Mouse (Mus musculus) ES-E14 (cell line): ENCODE data around the gene Neurog3. TPM values are rescaled to one million over a fixed set of nuclear protein-coding genes. Genes with fewer than 3 reads are reported as not detected.
A peak's percentile ranks its signal among the peaks of the same experiment; 100 is the strongest.

Experiments used
- DNase-seq: peaks from one replicate; pipeline ENCODE4 v3.0.0-alpha.2; 2013; ENCODE audit warnings: low read depth, low spot score
- H3K27ac ChIP-seq: 2 replicates; pipeline ENCODE4 v1.5.1; 2012; ENCODE audit warnings: low read depth, mild to moderate bottlenecking, low read length, moderate library complexity, mixed read lengths; ENCODE audit not compliant: poor library complexity, insufficient read depth, severe bottlenecking
- H3K36me3 ChIP-seq: 2 replicates; pipeline ENCODE4 v1.6.1; 2012; ENCODE audit warnings: mild to moderate bottlenecking, low read length, moderate library complexity, mixed read lengths; ENCODE audit not compliant: control insufficient read depth, poor library complexity, insufficient read depth, severe bottlenecking
- H3K4me1 ChIP-seq, 2 experiments: fragments of 150-350 bp in 1 of 2; sonication (generic) in 1 of 2; 2 replicates each; pipeline ENCODE4 v1.6.1; 2012; ENCODE audit warnings: low read length in 2 of 2, mild to moderate bottlenecking in 1 of 2, mixed read lengths in 1 of 2; ENCODE audit not compliant: control insufficient read depth in 2 of 2, insufficient read depth in 2 of 2, poor library complexity in 1 of 2
- H3K4me3 ChIP-seq, 2 experiments: fragments of 150-350 bp in 1 of 2; sonication (generic) in 1 of 2; 2 replicates each; pipeline ENCODE4 v1.5.1; 2012; ENCODE audit warnings: low read length in 2 of 2, low read depth in 1 of 2, mild to moderate bottlenecking in 1 of 2, mixed read lengths in 1 of 2; ENCODE audit not compliant: insufficient read depth in 1 of 2, poor library complexity in 1 of 2, severe bottlenecking in 1 of 2
- H3K9ac ChIP-seq: 2 replicates; pipeline ENCODE4 v1.6.1; 2012; ENCODE audit warnings: low read depth, mild to moderate bottlenecking, low read length, mixed read lengths; ENCODE audit not compliant: poor library complexity, insufficient read depth, severe bottlenecking
- H3K9me3 ChIP-seq: fragments of 150-350 bp; sonication (generic); 2 replicates; pipeline ENCODE4 v1.6.1; 2012; ENCODE audit warnings: low read depth, mild to moderate bottlenecking, low read length; ENCODE audit not compliant: control insufficient read depth, insufficient read depth
- CHD2 ChIP-seq: IDR thresholded peaks from 2 replicates; pipeline ENCODE4 v1.6.1; 2014; ENCODE audit warnings: mild to moderate bottlenecking, low read depth, low read length, inconsistent platforms
- HCFC1 ChIP-seq: IDR thresholded peaks from 2 replicates; pipeline ENCODE4 v1.6.1; 2012; ENCODE audit warnings: low read length, inconsistent platforms, borderline replicate concordance; ENCODE audit not compliant: insufficient read depth
- MAFK ChIP-seq: IDR thresholded peaks from 2 replicates; pipeline ENCODE4 v1.6.1; 2014; ENCODE audit warnings: mild to moderate bottlenecking, low read depth, low read length, inconsistent platforms; ENCODE audit not compliant: insufficient read depth
- ZC3H11A ChIP-seq: IDR thresholded peaks from 2 replicates; pipeline ENCODE4 v1.6.1; 2012; ENCODE audit warnings: low read depth, mild to moderate bottlenecking, inconsistent platforms, low read length, borderline replicate concordance
- ZNF384 ChIP-seq: IDR thresholded peaks from 2 replicates; pipeline ENCODE4 v1.6.1; 2012; ENCODE audit warnings: low read depth, low read length, inconsistent platforms
- in situ Hi-C, 2 experiments: fragments of 600-800 bp; cut with MboI; formaldehyde crosslinking; loops; one replicate each; pipeline ENCODE4 v1.15.1; 2025; ENCODE audit warnings: low sequenced_read_pairs in 2 of 2, inconsistent platforms in 1 of 2; ENCODE audit not compliant: unreplicated experiment in 2 of 2
- total RNA-seq: library from RNA; depleted of rRNA; stranded (reverse); fragments of 300-350 nt; gene quantifications from 2 replicates; pipeline ENCODE4 v1.2.3, GENCODE M21; 2012

Gene Neurog3
- total RNA-seq, 1 experiment, result 0.94 TPM

DNA sequence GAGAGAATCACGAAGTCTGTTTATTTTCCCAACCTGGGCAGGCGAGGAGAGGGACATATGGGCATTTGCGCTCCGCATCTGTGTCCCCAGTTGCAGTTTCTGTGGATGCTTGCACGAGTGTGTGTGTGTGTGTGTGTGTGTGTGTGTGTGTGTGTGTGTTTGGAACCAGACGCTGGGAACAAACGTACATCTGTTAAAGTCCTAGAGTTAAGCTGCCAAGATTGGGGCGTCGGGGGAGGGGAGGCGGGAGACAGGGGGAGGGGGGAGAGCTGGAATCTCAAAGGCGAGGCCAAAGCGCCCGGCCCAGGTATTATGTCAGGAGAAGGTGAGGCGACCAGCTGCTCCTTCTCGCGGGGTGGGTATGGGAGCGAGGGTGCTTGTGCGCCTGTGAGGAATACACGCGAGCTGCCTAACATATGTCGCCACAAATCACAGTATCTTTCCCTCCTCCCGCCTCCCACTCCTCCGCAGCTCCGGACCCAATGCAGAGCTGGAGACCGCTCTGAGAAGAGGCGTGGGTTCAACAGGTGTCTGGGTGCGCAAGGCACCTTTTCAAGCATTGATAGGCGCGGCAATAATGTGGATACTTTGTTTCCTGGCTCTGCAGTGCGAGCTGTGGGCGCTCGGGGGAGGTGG lies 4.5 kb upstream of the Neurog3 start:
- H3K9ac ChIP-seq, result no peak overlapping the region
- no peak for DNase-seq
- H3K4me1 ChIP-seq, result peaks cover 0 to 20% of the 10 kb centered on the region in 2 experiments; a peak in 2 of 4 replicates
- no peaks in the 10 kb centered on the region for H3K9me3 ChIP-seq
- in situ Hi-C loops, result no loop called here
- H3K27ac ChIP-seq, result no peak overlapping the region
- H3K36me3 ChIP-seq, result no peaks in the 10 kb centered on the region
- no peak for TF ChIP-seq ZC3H11A
- TF ChIP-seq CHD2, result no peak
- no peak for TF ChIP-seq HCFC1
- TF ChIP-seq ZNF384, result no peak
- TF ChIP-seq MAFK, result no peak
- peak overlapping the region; percentile 28 to 50; a peak in 3 of 4 replicates for H3K4me3 ChIP-seq

DNA sequence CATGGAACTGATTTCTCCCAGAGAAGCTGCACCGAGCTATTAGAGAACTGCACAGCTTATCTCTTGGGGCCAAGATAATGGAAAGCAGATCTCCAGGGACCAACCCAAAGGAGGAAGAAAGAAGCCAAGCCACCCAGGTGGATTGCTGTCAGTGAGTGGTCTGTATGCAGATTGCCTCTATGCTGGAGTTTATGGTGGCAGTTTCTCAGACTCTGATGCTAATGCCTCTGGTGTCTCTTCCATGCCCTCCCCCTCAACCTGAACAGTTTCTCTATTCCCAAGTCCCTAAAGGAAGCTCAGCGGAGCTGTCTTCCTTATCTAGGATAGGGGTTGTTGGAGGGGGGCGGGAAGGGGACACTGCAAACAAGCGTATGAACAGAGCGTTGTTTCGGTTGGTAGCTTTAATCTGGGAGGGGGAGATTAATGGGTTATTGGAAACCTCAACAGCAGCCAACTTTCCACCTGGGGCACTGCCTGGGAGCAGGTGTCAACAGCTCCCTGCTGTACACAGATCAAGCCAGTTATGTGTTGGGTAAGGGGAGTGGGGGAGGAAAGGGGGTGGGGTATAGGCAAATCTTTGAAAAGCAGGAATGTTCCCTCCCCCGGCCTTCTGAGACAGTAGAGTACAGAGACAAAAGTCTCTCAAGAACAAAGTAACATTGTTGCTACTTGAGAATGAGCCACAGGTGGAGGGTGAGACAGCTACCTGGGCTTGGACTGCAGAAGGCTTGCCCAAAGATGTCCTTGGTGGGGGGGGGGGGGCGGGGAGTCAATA lies 3.0 kb downstream of the Neurog3 start:
- H3K4me1 ChIP-seq, result peaks cover 6 to 30% of the 10 kb centered on the region in 2 experiments; a peak in 3 of 4 replicates
- TF ChIP-seq CHD2, result no peak
- no peak for TF ChIP-seq HCFC1
- TF ChIP-seq ZC3H11A, result no peak
- no peak for TF ChIP-seq ZNF384
- no peak for TF ChIP-seq MAFK

DNA sequence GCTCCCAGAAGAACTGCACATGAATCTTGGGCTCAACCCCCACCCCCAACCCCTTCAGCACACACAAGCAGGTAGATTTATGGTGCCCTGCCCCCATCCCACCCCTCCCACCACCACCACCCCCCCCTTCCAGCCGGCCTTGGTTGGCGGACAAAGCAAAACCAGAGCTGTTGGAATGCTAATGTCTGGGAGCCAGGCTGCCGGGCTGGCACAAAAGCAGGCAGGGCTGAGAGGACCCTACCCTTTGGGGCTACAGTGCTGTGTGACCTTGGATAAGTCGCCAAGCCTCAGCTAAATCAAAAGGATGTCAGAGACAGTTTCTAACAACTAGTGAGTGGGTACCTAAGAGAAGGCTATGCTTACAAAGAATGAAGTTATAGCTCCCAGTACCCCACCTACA lies 4.3 kb downstream of the Neurog3 start:
- DNase-seq, result no peak
- in situ Hi-C loops, result no loop called here
- Histone ChIP-seq H3K27ac (no peak overlapping the region; the same call in 1 of the 2 replicates), H3K9ac (no peak overlapping the region), H3K4me1 (peaks cover 6 to 22% of the 10 kb centered on the region in 2 experiments; a peak in 3 of 4 replicates), H3K4me3 (no peak overlapping the region), H3K36me3 (no peaks in the 10 kb centered on the region), H3K9me3 (no peaks in the 10 kb centered on the region)
- TF ChIP-seq CHD2, result no peak
- TF ChIP-seq HCFC1, result no peak
- TF ChIP-seq MAFK, result no peak
- no peak for TF ChIP-seq ZNF384
- no peak for TF ChIP-seq ZC3H11A

More for the DNA sequence above, 3.0 kb downstream of the Neurog3 start:
- H3K9me3 ChIP-seq, result no peaks in the 10 kb centered on the region
- H3K36me3 ChIP-seq, result no peaks in the 10 kb centered on the region
- H3K9ac ChIP-seq, result no peak overlapping the region
- in situ Hi-C loops, result no loop called here
- DNase-seq, result no peak
- H3K4me3 ChIP-seq, result no peak overlapping the region
- H3K27ac ChIP-seq, result peak overlapping the region; percentile 50; the same call in 1 of the 2 replicates

DNA sequence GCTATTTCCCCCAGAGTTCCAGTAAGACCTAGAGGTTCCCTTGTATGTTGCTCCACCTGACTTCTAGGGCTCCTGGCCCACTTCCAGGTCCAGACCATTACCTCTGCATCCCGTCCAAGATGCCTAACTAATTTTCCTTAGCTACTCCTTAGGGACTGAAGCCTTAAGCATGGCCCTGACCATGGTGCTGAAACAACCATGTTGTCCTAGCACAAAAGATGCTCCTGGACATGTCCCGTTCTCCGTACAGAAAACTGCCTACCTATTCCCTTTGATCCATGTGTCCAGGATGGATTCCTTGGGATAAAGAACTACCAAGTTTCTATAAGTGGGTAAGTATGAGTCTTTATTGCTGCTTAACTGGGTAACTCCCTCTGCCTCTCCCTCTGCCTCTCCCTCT lies 5.2 kb downstream of the Neurog3 start:
- DNase-seq, result no peak
- Histone ChIP-seq H3K4me3 (no peak overlapping the region), H3K27ac (no peak overlapping the region), H3K9me3 (no peaks in the 10 kb centered on the region), H3K4me1 (peaks cover 6 to 18% of the 10 kb centered on the region in 2 experiments; a peak in 3 of 4 replicates), H3K9ac (no peak overlapping the region), H3K36me3 (no peaks in the 10 kb centered on the region)
- no peak for TF ChIP-seq ZNF384
- TF ChIP-seq ZC3H11A, result no peak
- no peak for TF ChIP-seq CHD2
- no peak for TF ChIP-seq MAFK
- TF ChIP-seq HCFC1, result no peak
- in situ Hi-C loops, result no loop called here
